Mouse (Mus musculus) CH12.LX (cell line): ENCODE data around the gene Cbx4. TPM values are rescaled to one million over a fixed set of nuclear protein-coding genes. Genes with fewer than 3 reads are reported as not detected.

Experiments
- DNase-seq: peaks from one replicate; pipeline ENCODE4 v3.0.0-alpha.2; 2013; ENCODE audit errors: extremely low read depth
- H3K27ac ChIP-seq: 2 replicates; pipeline ENCODE4 v1.5.1; 2012; ENCODE audit warnings: low read depth, mild to moderate bottlenecking, control low read depth, moderate library complexity; ENCODE audit not compliant: insufficient read depth
- H3K27me3 ChIP-seq: replicated peaks from 2 replicates; pipeline ENCODE3; 2012; ENCODE audit warnings: inconsistent platforms
- H3K36me3 ChIP-seq, 2 experiments: replicated peaks in 1 of 2; 2 replicates each; pipeline versions ENCODE3 to v1.6.1; 2012; ENCODE audit warnings: inconsistent platforms in 1 of 2, low read length in 1 of 2, mild to moderate bottlenecking in 1 of 2, mixed read lengths in 1 of 2, moderate library complexity in 1 of 2; ENCODE audit not compliant: control insufficient read depth in 1 of 2, insufficient read depth in 1 of 2
- H3K4me1 ChIP-seq, 2 experiments: 2 replicates each; pipeline ENCODE4 v1.6.1; 2012; ENCODE audit warnings: inconsistent platforms in 1 of 2, moderate library complexity in 1 of 2; ENCODE audit not compliant: insufficient read depth in 2 of 2, control insufficient read depth in 1 of 2
- H3K4me2 ChIP-seq: 2 replicates; pipeline ENCODE4 v1.6.1; 2012; ENCODE audit warnings: low read depth, mild to moderate bottlenecking, control low read depth; ENCODE audit not compliant: poor library complexity, insufficient read depth, severe bottlenecking
- H3K4me3 ChIP-seq, 3 experiments: fragments of 150-350 bp in 1 of 3; sonication (generic) in 1 of 3; replicated peaks in 1 of 3; 2 replicates each; pipeline versions ENCODE3 to v1.5.1; 2011 to 2012; ENCODE audit warnings: low read depth in 2 of 3, low read length in 2 of 3, mild to moderate bottlenecking in 2 of 3, moderate library complexity in 2 of 3, control low read depth in 1 of 3, improper control_type of control experiment in 1 of 3, inconsistent platforms in 1 of 3, mixed read lengths in 1 of 3; ENCODE audit not compliant: poor library complexity in 1 of 3
- H3K79me2 ChIP-seq: replicated peaks from 2 replicates; pipeline ENCODE4 v1.6.1; 2012; ENCODE audit warnings: mild to moderate bottlenecking, moderate library complexity; ENCODE audit not compliant: control insufficient read depth, poor library complexity, insufficient read depth, severe bottlenecking; ENCODE audit errors: extremely low read depth
- H3K9ac ChIP-seq: 2 replicates; pipeline ENCODE4 v1.6.1; 2012; ENCODE audit warnings: low read depth, mild to moderate bottlenecking, control low read depth, moderate library complexity; ENCODE audit not compliant: insufficient read depth
- H3K9me3 ChIP-seq: replicated peaks from 2 replicates; pipeline ENCODE3; 2012; ENCODE audit warnings: low read length, inconsistent platforms, mixed read lengths
- BHLHE40 ChIP-seq: IDR thresholded peaks from 2 replicates; pipeline ENCODE4 v1.6.1; 2011; ENCODE audit warnings: mild to moderate bottlenecking, low read depth, low read length, improper control_type of control experiment
- CHD1 ChIP-seq: IDR thresholded peaks from 2 replicates; pipeline ENCODE4 v1.6.1; 2012; ENCODE audit warnings: low read depth, low read length, improper control_type of control experiment, inconsistent platforms
- CHD2 ChIP-seq: IDR thresholded peaks from 2 replicates; pipeline ENCODE4 v1.6.1; 2011; ENCODE audit warnings: low read length, improper control_type of control experiment
- CTCF ChIP-seq, 2 experiments: IDR thresholded peaks in 1 of 2; conservative IDR thresholded peaks in 1 of 2; 2 replicates each; pipeline ENCODE4 v1.5.1; 2011 to 2012; ENCODE audit warnings: low read depth in 2 of 2, low read length in 2 of 2, improper control_type of control experiment in 1 of 2, inconsistent platforms in 1 of 2, mild to moderate bottlenecking in 1 of 2, moderate library complexity in 1 of 2
- ELF1 ChIP-seq: IDR thresholded peaks from 2 replicates; pipeline ENCODE4 v1.6.1; 2014; ENCODE audit warnings: low read depth, mild to moderate bottlenecking, inconsistent platforms, low read length, improper control_type of control experiment
- EP300 ChIP-seq: IDR thresholded peaks from 2 replicates; pipeline ENCODE4 v1.6.1; 2011; ENCODE audit warnings: low read length, improper control_type of control experiment
- ETS1 ChIP-seq: conservative IDR thresholded peaks from 2 replicates; pipeline ENCODE4 v1.6.1; 2012; ENCODE audit warnings: low read depth, mild to moderate bottlenecking, inconsistent platforms, low read length, improper control_type of control experiment, moderate library complexity
- HCFC1 ChIP-seq: IDR thresholded peaks from 2 replicates; pipeline ENCODE4 v1.6.1; 2012; ENCODE audit warnings: low read depth, mild to moderate bottlenecking, inconsistent platforms, low read length, improper control_type of control experiment
- IRF4 ChIP-seq: IDR thresholded peaks from 2 replicates; pipeline ENCODE4 v1.6.1; 2014; ENCODE audit warnings: low read depth, mild to moderate bottlenecking, inconsistent platforms, low read length, improper control_type of control experiment
- JUN ChIP-seq: IDR thresholded peaks from 2 replicates; pipeline ENCODE4 v1.6.1; 2011; ENCODE audit warnings: low read depth, mild to moderate bottlenecking, low read length, improper control_type of control experiment, moderate library complexity; ENCODE audit not compliant: insufficient read depth
- JUND ChIP-seq: conservative IDR thresholded peaks from 2 replicates; pipeline ENCODE4 v1.6.1; 2011; ENCODE audit warnings: low read depth, low read length, improper control_type of control experiment
- KAT2A ChIP-seq: IDR thresholded peaks from 2 replicates; pipeline ENCODE4 v1.6.1; 2012; ENCODE audit warnings: low read length, improper control_type of control experiment, inconsistent platforms; ENCODE audit not compliant: insufficient replicate concordance
- MAFK ChIP-seq: IDR thresholded peaks from 2 replicates; pipeline ENCODE4 v1.6.1; 2011; ENCODE audit warnings: low read length, improper control_type of control experiment; ENCODE audit not compliant: insufficient replicate concordance
- MAX ChIP-seq: IDR thresholded peaks from 2 replicates; pipeline ENCODE4 v1.6.1; 2011; ENCODE audit warnings: low read length, improper control_type of control experiment
- MEF2A ChIP-seq: IDR thresholded peaks from 2 replicates; pipeline ENCODE4 v1.6.1; 2014; ENCODE audit warnings: low read depth, mild to moderate bottlenecking, inconsistent platforms, low read length, improper control_type of control experiment, borderline replicate concordance
- MXI1 ChIP-seq: IDR thresholded peaks from 2 replicates; pipeline ENCODE4 v1.6.1; 2011; ENCODE audit warnings: mild to moderate bottlenecking, low read depth, low read length, improper control_type of control experiment
- MYC ChIP-seq: IDR thresholded peaks from 2 replicates; pipeline ENCODE4 v1.6.1; 2011; ENCODE audit warnings: low read depth, mild to moderate bottlenecking, improper control_type of control experiment, low read length
- NELFE ChIP-seq: IDR thresholded peaks from 2 replicates; pipeline ENCODE4 v1.6.1; 2011; ENCODE audit warnings: low read depth, low read length, improper control_type of control experiment
- NRF1 ChIP-seq: IDR thresholded peaks from 2 replicates; pipeline ENCODE4 v1.6.1; 2014; ENCODE audit warnings: low read depth, mild to moderate bottlenecking, inconsistent platforms, low read length, improper control_type of control experiment, moderate library complexity
- PAX5 ChIP-seq: IDR thresholded peaks from 2 replicates; pipeline ENCODE4 v1.6.1; 2012; ENCODE audit warnings: low read length, inconsistent platforms, mixed read lengths
- POLR2A ChIP-seq: IDR thresholded peaks from 2 replicates; pipeline ENCODE4 v1.6.1; 2011; ENCODE audit warnings: low read depth, mild to moderate bottlenecking, improper control_type of control experiment, low read length
- POLR2AphosphoS2 ChIP-seq: IDR thresholded peaks from 2 replicates; pipeline ENCODE4 v1.6.1; 2011; ENCODE audit warnings: low read depth, low read length, improper control_type of control experiment
- RAD21 ChIP-seq: IDR thresholded peaks from 2 replicates; pipeline ENCODE4 v1.6.1; 2011; ENCODE audit warnings: low read depth, mild to moderate bottlenecking, low read length, improper control_type of control experiment, moderate library complexity
- RCOR1 ChIP-seq: conservative IDR thresholded peaks from 2 replicates; pipeline ENCODE4 v1.6.1; 2012; ENCODE audit warnings: low read depth, mild to moderate bottlenecking, inconsistent platforms, low read length, improper control_type of control experiment
- SIN3A ChIP-seq: IDR thresholded peaks from 2 replicates; pipeline ENCODE4 v1.6.1; 2012; ENCODE audit warnings: low read length, improper control_type of control experiment, inconsistent platforms
- SMC3 ChIP-seq: IDR thresholded peaks from 2 replicates; pipeline ENCODE4 v1.6.1; 2011; ENCODE audit warnings: low read depth, low read length, improper control_type of control experiment
- TBP ChIP-seq: conservative IDR thresholded peaks from 2 replicates; pipeline ENCODE4 v1.6.1; 2011; ENCODE audit warnings: low read depth, low read length, improper control_type of control experiment
- TCF12 ChIP-seq: IDR thresholded peaks from 2 replicates; pipeline ENCODE4 v1.6.1; 2014; ENCODE audit warnings: low read depth, mild to moderate bottlenecking, inconsistent platforms, low read length, improper control_type of control experiment
- USF1 ChIP-seq: IDR thresholded peaks from 2 replicates; pipeline ENCODE4 v1.6.1; 2014; ENCODE audit warnings: low read depth, mild to moderate bottlenecking, inconsistent platforms, low read length, improper control_type of control experiment
- USF2 ChIP-seq: conservative IDR thresholded peaks from 2 replicates; pipeline ENCODE4 v1.6.1; 2011; ENCODE audit warnings: low read depth, low read length, improper control_type of control experiment
- ZKSCAN1 ChIP-seq: IDR thresholded peaks from 2 replicates; pipeline ENCODE4 v1.6.1; 2012; ENCODE audit warnings: low read depth, inconsistent platforms, low read length, improper control_type of control experiment, borderline replicate concordance
- ZMIZ1 ChIP-seq: IDR thresholded peaks from 2 replicates; pipeline ENCODE4 v1.6.1; 2012; ENCODE audit warnings: low read depth, mild to moderate bottlenecking, inconsistent platforms, low read length, improper control_type of control experiment
- ZNF384 ChIP-seq: IDR thresholded peaks from 2 replicates; pipeline ENCODE4 v1.6.1; 2012; ENCODE audit warnings: low read depth, low read length, improper control_type of control experiment, inconsistent platforms
- dilution Hi-C: fragments of 300-500 bp; cut with MboI; formaldehyde crosslinking; loops from 2 replicates; pipeline ENCODE4 v1.14.3; 2020; ENCODE audit warnings: low sequenced_read_pairs; ENCODE audit not compliant: extremely low pct_unique_long_range_greater_than_20kb, extremely low pct_ligation_motif_present
- in situ Hi-C: fragments of 300-500 bp; cut with MboI; formaldehyde crosslinking; loops from 3 replicates; pipeline ENCODE4 v1.14.3; 2019; ENCODE audit warnings: low sequenced_read_pairs, low pct_ligation_motif_present, low pct_unique_long_range_greater_than_20kb, mixed read lengths
- polyA plus RNA-seq: library from polyadenylated mRNA; unstranded; fragments of >175 nt; gene quantifications from 2 replicates; pipeline ENCODE4 v1.2.1, GENCODE M21; 2012; ENCODE audit warnings: low read depth; ENCODE audit not compliant: insufficient read length
- total RNA-seq, 2 experiments: library from RNA; depleted of rRNA; stranded (reverse); fragments of 300-350 nt in 1 of 2; fragments of >200 nt in 1 of 2; gene quantifications; 2 replicates each; pipeline ENCODE4 v1.2.3; 2012 to 2014

Gene Cbx4
- total and polyA plus RNA-seq, 3 experiments = 15.0 to 40.4 (median 26.0) TPM

DNA sequence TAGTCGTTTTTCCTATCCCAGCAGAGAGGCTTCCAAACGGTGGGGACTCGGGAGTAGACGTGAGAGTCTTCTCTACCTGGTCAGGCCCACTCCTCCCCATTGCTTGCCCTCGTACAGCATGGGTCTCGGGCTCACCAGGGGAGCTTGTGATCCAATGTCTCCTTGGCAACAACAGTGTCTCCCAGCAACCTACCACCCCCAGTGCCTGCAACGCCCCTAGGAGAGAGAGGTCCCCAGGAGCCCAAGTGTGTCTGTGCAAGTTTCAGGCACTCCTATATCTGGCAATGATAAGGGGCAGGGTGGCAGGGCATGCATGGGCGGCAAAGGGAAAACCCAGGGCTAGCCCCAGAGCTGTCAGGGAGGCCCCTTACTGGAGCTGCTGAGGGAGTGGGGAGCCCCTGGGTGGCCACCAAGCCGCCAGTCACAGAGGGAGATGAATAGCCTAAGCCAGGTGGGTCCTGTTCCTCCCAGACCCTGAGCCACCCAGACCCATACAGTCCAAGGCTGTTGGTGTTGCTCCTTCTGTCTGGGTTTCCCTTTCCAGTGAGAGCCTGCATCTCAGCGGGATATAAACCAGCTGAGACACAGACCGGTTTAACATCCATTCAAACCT is 42.8 kb upstream of the Cbx4 start (continued):
- TF ChIP-seq SMC3 (peak; percentile 29), HCFC1 (peak; percentile 42; the same call in 1 of the 2 replicates), RCOR1 (peak; percentile 78; the same call in 1 of the 2 replicates), CHD1 (peak; percentile 45; the same call in 1 of the 2 replicates), USF1 (no peak), IRF4 (peak; percentile 92), MYC (peak; percentile 65; the same call in 1 of the 2 replicates), MEF2A (peak; percentile 95), USF2 (no peak), ELF1 (peak; percentile 63; the same call in 1 of the 2 replicates), MAFK (0 out of 2 replicates have a peak, but pooled peaks have one; percentile 63), ZNF384 (no peak)

DNA sequence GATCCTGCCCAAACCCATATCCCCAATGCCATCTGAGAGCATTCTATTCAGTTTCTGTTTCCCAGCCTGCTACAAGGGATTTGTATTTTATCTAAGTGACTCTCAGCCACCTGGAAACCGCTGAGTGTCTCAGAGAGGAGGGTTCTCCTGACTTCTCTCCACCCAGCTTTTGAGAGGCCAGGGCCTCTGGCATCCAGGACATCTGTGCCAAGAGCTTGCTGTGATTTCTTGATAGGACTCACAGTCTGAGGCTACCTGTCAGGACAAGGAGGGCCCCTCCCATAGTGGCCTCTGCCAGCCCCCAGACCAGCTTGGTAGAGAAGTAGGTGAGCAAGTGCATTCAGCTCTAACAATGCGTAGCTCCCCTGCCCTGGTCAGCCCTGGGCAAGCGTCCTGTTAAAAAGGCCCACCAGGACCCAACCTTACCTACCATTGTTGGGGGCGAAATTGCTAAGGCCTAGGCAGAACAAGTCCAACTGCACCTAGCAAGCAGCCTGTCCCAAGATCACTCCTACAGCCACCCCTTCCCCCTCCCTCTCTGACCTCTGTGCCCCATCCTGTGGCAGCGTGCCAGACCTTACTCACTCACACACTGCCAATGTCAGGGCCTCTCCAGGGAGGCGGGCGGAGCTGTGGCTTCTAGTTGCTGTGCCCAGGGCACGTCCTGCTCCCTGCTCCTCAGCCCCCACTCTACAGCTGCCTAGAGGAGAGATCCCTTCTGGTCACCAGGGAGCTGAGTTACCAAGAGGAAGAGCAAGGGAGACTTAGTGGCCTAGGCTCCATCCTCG is 41.9 kb upstream of the Cbx4 start:
- Histone ChIP-seq H3K27me3 (no peaks in the 10 kb centered on the region), H3K4me1 (peaks cover 67 to 98% of the 10 kb centered on the region in 2 experiments), H3K79me2 (no peaks in the 10 kb centered on the region), H3K27ac (peak overlapping the region; percentile 87), H3K4me3 (peak overlapping the region in 1 of 3 experiments; percentile 11), H3K9me3 (peaks cover 8% of the 10 kb centered on the region), H3K9ac (peak overlapping the region; percentile 50), H3K36me3 (no peaks in the 10 kb centered on the region), H3K4me2 (peak overlapping the region; percentile 57)
- in situ Hi-C loops = loop anchor here (5.0 kb wide), 1 partner anchor 36 kb away; no protein-coding TSS in a partner anchor
- dilution Hi-C loops = no loop called here
- DNase-seq = no peak
- no peak for TF ChIP-seq USF2
- TF ChIP-seq JUN = no peak
- no peak for TF ChIP-seq MAFK
- TF ChIP-seq JUND = no peak
- TF ChIP-seq CTCF (conservative IDR thresholded peaks at IDR 0.05 in 1 of 2, IDR thresholded peaks at IDR 0.05 in 1 of 2; ENCODE audit: low read depth in 2 of 2, low read length in 2 of 2) = no peak
- no peak for TF ChIP-seq HCFC1
- no peak for TF ChIP-seq ZMIZ1
- TF ChIP-seq ETS1 = peak; percentile 57; the same call in 1 of the 2 replicates
- no peak; the same call in 1 of the 2 replicates for TF ChIP-seq POLR2AphosphoS2
- peak; percentile 73 for TF ChIP-seq CHD2
- TF ChIP-seq MXI1 = no peak; the same call in 1 of the 2 replicates
- 0 out of 2 replicates have a peak, but pooled peaks have one; percentile 11 for TF ChIP-seq KAT2A
- peak; percentile 62; the same call in 1 of the 2 replicates for TF ChIP-seq MEF2A
- peak; percentile 16; the same call in 1 of the 2 replicates for TF ChIP-seq SMC3
- TF ChIP-seq POLR2A = no peak; the same call in 1 of the 2 replicates
- TF ChIP-seq TCF12 = peak; percentile 82
- no peak for TF ChIP-seq RAD21
- no peak for TF ChIP-seq PAX5
- TF ChIP-seq EP300 = no peak; the same call in 1 of the 2 replicates
- 0 out of 2 replicates have a peak, but pooled peaks have one; percentile 12 for TF ChIP-seq NRF1
- TF ChIP-seq TBP = no peak
- no peak; the same call in 1 of the 2 replicates for TF ChIP-seq SIN3A
- TF ChIP-seq ZKSCAN1 = no peak
- no peak for TF ChIP-seq USF1
- no peak; the same call in 1 of the 2 replicates for TF ChIP-seq RCOR1
- TF ChIP-seq BHLHE40 = peak; percentile 78
- TF ChIP-seq CHD1 = no peak
- TF ChIP-seq ZNF384 = no peak
- no peak for TF ChIP-seq MAX
- no peak for TF ChIP-seq NELFE
